Mouse (Mus musculus) embryo, embryonic 10 days (tissue): ENCODE measurements around the gene Cdk2.
"Not testable (repeated sequence)": the region's sequence is repeated elsewhere in the genome, so short reads cannot be mapped to it uniquely, and the experiment has no call there.

ENCODE experiments used
- DNase-seq: peaks from one replicate; pipeline ENCODE4 v3.0.0-alpha.2; 2015; ENCODE audit warnings: low spot score

The Cdk2 gene

GRCm38 (mm10) chr10:128704491-128705316 is at the start of gene Cdk2:
TSS of gene Cdk2 (minus strand) at chr10:128705031.
- peak; percentile 91 for DNase-seq

GRCm38 (mm10) chr10:128748252-128748864 is 43.5 kb upstream of the Cdk2 start:
- peak; percentile 90 for DNase-seq

- DNase-seq = peak; percentile 88
Observed at GRCm38 (mm10) chr10:128747646-128748251, 42.9 kb upstream of the Cdk2 start, which contains the start of gene Pym1. TSS of gene Pym1 (plus strand) at chr10:128747889.

- DNase-seq = no peak
Observed at GRCm38 (mm10) chr10:128746972-128747645, 42.3 kb upstream of the Cdk2 start.

GRCm38 (mm10) chr10:128745946-128746613 is 41.2 kb upstream of the Cdk2 start:
- DNase-seq = no peak

- no peak for DNase-seq
Observed at GRCm38 (mm10) chr10:128744680-128745601, 40.1 kb upstream of the Cdk2 start, which contains the start of gene Dgka. TSS of gene Dgka (minus strand) at chr10:128744855.

- DNase-seq = no peak
Observed at GRCm38 (mm10) chr10:128744211-128744610, 39.4 kb upstream of the Cdk2 start.

GRCm38 (mm10) chr10:128743791-128744191 is 39.0 kb upstream of the Cdk2 start:
- peak; percentile 62 for DNase-seq

GRCm38 (mm10) chr10:128743235-128743634 is 38.4 kb upstream of the Cdk2 start:
- no peak for DNase-seq

- DNase-seq = no peak
Observed at GRCm38 (mm10) chr10:128742616-128743015, 37.8 kb upstream of the Cdk2 start.

- DNase-seq = no peak
Observed at GRCm38 (mm10) chr10:128740296-128740695, 35.5 kb upstream of the Cdk2 start.

GRCm38 (mm10) chr10:128737435-128737834 is 32.6 kb upstream of the Cdk2 start:
- peak; percentile 47 for DNase-seq

- DNase-seq = no peak
Observed at GRCm38 (mm10) chr10:128731992-128732391, 27.2 kb upstream of the Cdk2 start.

GRCm38 (mm10) chr10:128731002-128731433 is 26.2 kb upstream of the Cdk2 start:
- DNase-seq = peak; percentile 86

- no peak for DNase-seq
Observed at GRCm38 (mm10) chr10:128728059-128728458, 23.2 kb upstream of the Cdk2 start.

GRCm38 (mm10) chr10:128725466-128725865 is 20.6 kb upstream of the Cdk2 start:
- not testable (repeated sequence) for DNase-seq

- no peak for DNase-seq
Observed at GRCm38 (mm10) chr10:128715559-128716537, 11.0 kb upstream of the Cdk2 start.

- not testable (repeated sequence) for DNase-seq
Observed at GRCm38 (mm10) chr10:128711318-128711717, 6.5 kb upstream of the Cdk2 start.

GRCm38 (mm10) chr10:128705317-128705693 is 474 bp upstream of the Cdk2 start:
- peak; percentile 32 for DNase-seq
